Mouse (Mus musculus) hindbrain, postnatal 0 days (tissue): Measurements from ENCODE around the gene Scd4. TPM values are rescaled to one million over a fixed set of nuclear protein-coding genes. Genes with fewer than 3 reads are reported as not detected.
"Not testable (repeated sequence)": the region's sequence is repeated elsewhere in the genome, so short reads cannot be mapped to it uniquely, and the experiment has no call there.

ENCODE experiments used
- ATAC-seq: fragments of 200-750 bp; cut with Nextera tagmentation; 2 replicates; pipeline ENCODE4 v1.8.0; 2017; ENCODE audit warnings: mild to moderate bottlenecking, moderate TSS enrichment, moderate library complexity
- DNase-seq: peaks from one replicate; pipeline ENCODE4 v3.0.0-alpha.2; 2015; ENCODE audit warnings: low spot score
- H3K27ac ChIP-seq: fragments of 300-500 bp; sonication (generic); 2 replicates; pipeline ENCODE4 v1.5.1; 2014; ENCODE audit warnings: mild to moderate bottlenecking
- H3K27me3 ChIP-seq: fragments of 300-500 bp; sonication (generic); 2 replicates; pipeline ENCODE4 v1.6.1; 2014; ENCODE audit warnings: low read length, mixed read lengths; ENCODE audit not compliant: insufficient read depth
- H3K36me3 ChIP-seq: fragments of 300-500 bp; sonication (generic); 2 replicates; pipeline ENCODE4 v1.6.1; 2014; ENCODE audit warnings: low read length, mixed read lengths; ENCODE audit not compliant: insufficient read depth
- H3K4me1 ChIP-seq: fragments of 300-500 bp; sonication (generic); 2 replicates; pipeline ENCODE4 v1.6.1; 2014; ENCODE audit warnings: antibody characterized with exemption, low read length, mixed read lengths; ENCODE audit not compliant: insufficient read depth
- H3K4me2 ChIP-seq: fragments of 300-500 bp; sonication (generic); 2 replicates; pipeline ENCODE4 v1.6.1; 2014; ENCODE audit warnings: low read depth, mild to moderate bottlenecking, low read length, moderate library complexity, mixed read lengths
- H3K4me3 ChIP-seq: fragments of 300-500 bp; sonication (generic); 2 replicates; pipeline ENCODE4 v1.5.1; 2014; ENCODE audit warnings: low read length
- H3K9ac ChIP-seq: fragments of 300-500 bp; sonication (generic); replicated peaks from 2 replicates; pipeline ENCODE4 v1.6.1; 2014; ENCODE audit warnings: mild to moderate bottlenecking, low read length, moderate library complexity, mixed read lengths
- H3K9me3 ChIP-seq: fragments of 300-500 bp; sonication (generic); 2 replicates; pipeline ENCODE4 v1.6.1; 2016; ENCODE audit warnings: low read length, mixed read lengths
- CTCF ChIP-seq: IDR thresholded peaks from 2 replicates; pipeline ENCODE4 v1.5.1; 2016; ENCODE audit warnings: antibody characterized with exemption, control low read depth, low read depth
- WGBS: fragments of 180-500 bp; shearing (Covaris S2); extraction: QIAGEN DNeasy Blood & Tissue Kit; methylation state at CpG from one replicate; pipeline ENCODE4 v1.1.7; 2014; 5-methylcytosine and 5-hydroxymethylcytosine counted together
- polyA plus RNA-seq: library from polyadenylated mRNA; unstranded; fragments of >200 nt; fragmentation: Nextera tagmentation; extraction: Ambion mirVana; gene quantifications from 2 replicates; pipeline ENCODE4 v1.2.1, GENCODE M21; 2015
- total RNA-seq: library from RNA; depleted of rRNA; stranded (reverse); fragments of >200 nt; gene quantifications from 2 replicates; pipeline ENCODE4 v1.2.3, GENCODE M21; 2014

Gene Scd4
- total and polyA plus RNA-seq, 2 experiments from 2014 or later: 0.09 to 0.84 TPM

DNA sequence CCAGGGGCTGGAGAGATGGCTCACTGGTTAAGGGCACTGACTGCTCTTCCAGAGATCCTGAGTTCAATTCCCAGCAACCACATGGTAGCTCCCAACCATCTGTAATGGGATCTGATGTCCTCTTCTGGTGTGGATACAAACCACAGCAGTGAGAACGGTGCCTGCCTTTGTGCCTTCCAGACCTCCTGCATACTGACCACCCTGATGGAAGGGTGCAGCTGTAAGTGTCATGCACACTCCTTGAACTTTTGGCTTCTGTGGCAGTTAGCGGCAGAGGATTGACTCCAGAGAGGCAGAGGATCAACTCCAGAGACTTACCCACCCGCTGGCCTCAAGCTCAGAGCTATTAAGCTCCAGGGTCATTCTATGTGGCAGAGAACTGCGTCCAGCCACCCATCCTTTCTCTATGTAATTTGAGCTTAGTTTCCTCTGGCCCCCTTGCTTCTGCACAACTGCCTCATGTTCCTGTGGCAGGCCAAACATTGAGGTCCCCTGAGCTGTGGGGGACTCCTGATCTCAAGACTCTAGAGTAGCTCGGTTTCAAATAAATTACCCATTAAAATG lies 16.1 kb upstream of the Scd4 start:
- ATAC-seq: no peak
- 74% methylated on average over 5 of the region's 5 CpGs for WGBS
- H3K27ac ChIP-seq: no peak overlapping the region
- no peak for TF ChIP-seq CTCF
- H3K9ac ChIP-seq: no peak overlapping the region
- H3K4me2 ChIP-seq: no peak overlapping the region
- no peaks in the 10 kb centered on the region for H3K9me3 ChIP-seq
- H3K4me3 ChIP-seq: no peak overlapping the region
- DNase-seq: no peak
- H3K4me1 ChIP-seq: peaks cover 3% of the 10 kb centered on the region; the same call in 1 of the 2 replicates
- no peaks in the 10 kb centered on the region for H3K27me3 ChIP-seq
- H3K36me3 ChIP-seq: no peaks in the 10 kb centered on the region

DNA sequence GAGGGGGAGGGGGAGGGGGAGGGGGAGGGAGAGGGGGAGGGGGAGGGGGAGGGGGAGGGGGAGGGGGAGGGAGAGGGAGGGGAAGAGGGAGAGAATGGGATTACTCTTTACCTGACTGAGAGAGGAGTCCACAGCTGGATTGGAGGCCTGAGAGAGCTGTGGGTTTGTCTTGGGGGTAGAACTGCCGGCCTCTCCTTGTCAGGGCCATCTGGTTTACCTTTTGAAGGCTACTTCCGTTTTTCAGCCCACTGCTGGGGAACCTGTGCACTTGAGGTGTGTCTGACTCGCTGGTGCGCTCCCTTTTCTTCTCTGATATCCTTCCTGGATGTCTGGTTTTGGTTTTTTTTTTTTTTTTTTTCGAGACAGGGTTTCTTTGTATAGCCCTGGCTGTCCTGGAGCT lies 15.5 kb upstream of the Scd4 start:
- H3K27me3 ChIP-seq: no peaks in the 10 kb centered on the region
- TF ChIP-seq CTCF: no peak
- H3K4me3 ChIP-seq: no peak overlapping the region
- peaks cover 3% of the 10 kb centered on the region; the same call in 1 of the 2 replicates for H3K4me1 ChIP-seq
- no peak overlapping the region for H3K4me2 ChIP-seq
- no peaks in the 10 kb centered on the region for H3K36me3 ChIP-seq
- no peak overlapping the region for H3K27ac ChIP-seq
- 71% methylated on average over 5 of the region's 5 CpGs for WGBS
- no peaks in the 10 kb centered on the region for H3K9me3 ChIP-seq
- no peak for DNase-seq
- no peak overlapping the region for H3K9ac ChIP-seq
- no peak for ATAC-seq

DNA sequence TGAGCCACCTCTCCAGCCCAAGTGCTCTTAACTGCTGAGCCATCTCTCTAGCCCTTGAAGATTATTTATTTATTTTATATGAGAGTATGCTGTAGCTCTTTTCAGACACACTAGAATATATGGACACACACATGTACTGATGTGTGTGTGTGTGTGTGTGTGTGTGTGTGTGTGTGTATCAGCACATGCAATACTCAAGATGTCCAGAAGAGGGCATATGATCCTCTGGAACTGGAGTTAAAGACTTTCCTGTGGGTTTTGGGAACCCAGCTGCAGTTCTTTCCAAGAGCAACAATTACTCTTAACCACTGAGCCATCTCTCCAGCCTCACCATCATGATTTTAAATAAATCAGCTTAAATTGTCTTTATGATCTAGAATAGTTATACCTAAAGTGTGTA lies 14.3 kb upstream of the Scd4 start:
- no peaks in the 10 kb centered on the region for H3K27me3 ChIP-seq
- H3K4me1 ChIP-seq: peaks cover 3% of the 10 kb centered on the region; the same call in 1 of the 2 replicates
- TF ChIP-seq CTCF: peak; percentile 45
- no peak for DNase-seq
- no peaks in the 10 kb centered on the region for H3K9me3 ChIP-seq
- no peak overlapping the region for H3K27ac ChIP-seq
- H3K4me2 ChIP-seq: no peak overlapping the region
- H3K4me3 ChIP-seq: no peak overlapping the region
- H3K9ac ChIP-seq: no peak overlapping the region
- no peaks in the 10 kb centered on the region for H3K36me3 ChIP-seq
- ATAC-seq: no peak

DNA sequence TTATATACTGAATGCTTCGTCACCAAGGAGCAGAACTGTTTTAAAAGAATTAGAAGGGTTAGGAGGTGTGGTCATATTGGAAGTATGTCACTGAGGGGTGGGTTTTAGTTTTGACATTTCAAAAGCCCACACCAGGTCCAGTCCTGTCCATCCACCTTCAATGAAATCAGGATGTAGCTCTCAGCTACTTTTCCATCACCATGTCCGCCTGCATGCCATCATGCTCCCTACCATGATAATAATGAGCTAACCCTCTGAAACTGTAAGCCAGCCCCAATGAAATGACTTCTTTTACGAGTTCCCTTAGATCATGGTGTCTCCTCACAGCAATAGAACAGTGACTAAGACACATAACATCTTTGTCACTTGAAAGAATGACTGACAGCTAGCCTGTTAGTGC lies 12.6 kb upstream of the Scd4 start:
- 84% methylated on average over 3 of the region's 3 CpGs for WGBS
- Histone ChIP-seq H3K4me1 (no peaks in the 10 kb centered on the region), H3K9ac (no peak overlapping the region), H3K36me3 (no peaks in the 10 kb centered on the region), H3K4me3 (no peak overlapping the region), H3K27ac (no peak overlapping the region), H3K4me2 (no peak overlapping the region), H3K27me3 (no peaks in the 10 kb centered on the region), H3K9me3 (no peaks in the 10 kb centered on the region)
- DNase-seq: no peak
- no peak for TF ChIP-seq CTCF
- no peak for ATAC-seq

DNA sequence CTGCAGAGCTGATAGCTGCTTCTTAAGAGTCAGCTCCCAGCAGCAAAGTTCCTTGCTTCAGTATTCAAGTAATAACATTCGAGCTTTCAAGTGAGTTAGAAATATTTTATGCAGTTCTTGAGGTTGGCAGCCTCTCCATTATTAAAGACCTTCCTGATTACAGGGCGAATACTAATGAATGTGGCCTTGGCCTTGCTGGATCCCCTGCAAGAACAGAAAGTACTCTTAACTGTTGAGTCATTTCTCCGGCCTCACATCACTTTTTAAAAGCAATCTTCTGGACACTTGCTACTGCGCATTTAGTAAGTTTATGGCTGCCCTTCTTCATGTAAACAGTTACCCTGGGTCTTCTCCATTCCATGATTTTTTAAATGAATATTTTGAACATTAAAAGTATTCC lies 11.7 kb upstream of the Scd4 start:
- H3K36me3 ChIP-seq: no peaks in the 10 kb centered on the region
- no peak overlapping the region for H3K4me3 ChIP-seq
- no peak for ATAC-seq
- 78% methylated on average over 4 of the region's 4 CpGs for WGBS
- no peak for DNase-seq
- H3K27me3 ChIP-seq: no peaks in the 10 kb centered on the region
- no peaks in the 10 kb centered on the region for H3K4me1 ChIP-seq
- H3K27ac ChIP-seq: no peak overlapping the region
- TF ChIP-seq CTCF: no peak
- H3K9ac ChIP-seq: no peak overlapping the region
- no peaks in the 10 kb centered on the region for H3K9me3 ChIP-seq
- no peak overlapping the region for H3K4me2 ChIP-seq

DNA sequence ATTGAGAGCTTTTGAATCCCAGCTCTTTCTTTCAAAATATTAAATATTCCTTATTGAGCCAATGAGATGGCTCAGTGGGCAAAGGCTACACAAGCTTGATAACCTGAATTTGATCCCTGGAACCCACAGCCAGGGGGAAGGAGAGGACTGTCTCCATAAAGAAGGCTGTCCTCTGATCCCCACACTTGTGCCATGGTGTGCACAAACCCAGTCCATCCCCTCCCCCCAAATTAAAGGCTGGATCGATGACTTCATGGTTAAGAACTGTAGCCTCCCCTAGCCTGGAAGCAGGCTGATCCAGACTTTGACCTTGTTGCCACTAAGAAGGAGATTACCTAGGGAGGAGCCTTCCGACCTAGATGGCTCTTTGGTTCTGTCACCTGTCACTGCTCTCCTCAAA lies 11.3 kb upstream of the Scd4 start:
- ATAC-seq: no peak
- DNase-seq: no peak
- TF ChIP-seq CTCF: no peak
- Histone ChIP-seq H3K27me3 (no peaks in the 10 kb centered on the region), H3K36me3 (no peaks in the 10 kb centered on the region), H3K4me2 (no peak overlapping the region), H3K4me3 (no peak overlapping the region), H3K9ac (no peak overlapping the region), H3K4me1 (no peaks in the 10 kb centered on the region), H3K9me3 (no peaks in the 10 kb centered on the region), H3K27ac (no peak overlapping the region)
- WGBS: 83% methylated on average over 2 of the region's 2 CpGs

DNA sequence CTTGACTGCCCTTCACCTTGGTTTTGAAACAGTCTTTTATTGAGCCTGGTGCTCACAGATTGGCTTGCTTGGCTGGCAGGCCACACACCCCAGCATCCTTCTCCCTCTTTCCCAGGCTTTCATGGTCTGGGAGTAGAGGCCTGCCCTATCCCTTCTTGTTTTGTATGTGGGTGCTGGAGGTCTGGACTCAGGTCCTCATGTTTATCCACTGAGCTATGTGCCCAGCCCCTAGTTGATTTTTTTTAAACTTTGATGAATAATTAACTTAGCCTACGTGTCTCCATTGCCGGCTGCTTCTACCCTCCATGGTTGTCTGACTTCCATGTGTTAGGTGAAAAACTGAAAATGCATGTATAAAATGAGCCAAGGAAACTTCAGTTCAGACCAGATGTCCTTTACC lies 3.3 kb upstream of the Scd4 start:
- no peaks in the 10 kb centered on the region for H3K36me3 ChIP-seq
- no peaks in the 10 kb centered on the region for H3K27me3 ChIP-seq
- H3K27ac ChIP-seq: no peak overlapping the region
- no peak overlapping the region for H3K4me3 ChIP-seq
- no peak for TF ChIP-seq CTCF
- ATAC-seq: no peak
- H3K9me3 ChIP-seq: no peaks in the 10 kb centered on the region
- no peak overlapping the region for H3K9ac ChIP-seq
- DNase-seq: no peak
- H3K4me2 ChIP-seq: no peak overlapping the region
- no peaks in the 10 kb centered on the region for H3K4me1 ChIP-seq
- WGBS: 91% methylated on average over 2 of the region's 2 CpGs

DNA sequence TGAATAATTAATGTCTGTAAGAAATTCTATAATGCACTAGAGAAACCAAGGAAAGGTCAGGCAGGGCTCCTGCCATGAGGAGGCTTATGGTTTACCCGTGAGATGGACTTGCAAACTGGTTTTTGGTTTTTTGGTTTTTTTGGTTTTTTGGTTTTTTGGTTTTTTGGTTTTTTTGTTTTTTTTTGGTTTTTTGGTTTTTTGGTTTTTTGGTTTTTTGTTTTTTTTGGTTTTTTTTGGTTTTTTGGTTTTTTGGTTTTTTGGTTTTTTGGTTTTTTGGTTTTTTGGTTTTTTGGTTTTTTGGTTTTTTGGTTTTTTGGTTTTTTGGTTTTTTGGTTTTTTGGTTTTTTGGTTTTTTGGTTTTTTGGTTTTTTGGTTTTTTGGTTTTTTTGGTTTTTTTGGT lies 1.8 kb upstream of the Scd4 start:
- not testable (repeated sequence) for ATAC-seq, H3K4me1 ChIP-seq, H3K4me2 ChIP-seq, H3K36me3 ChIP-seq, H3K9ac ChIP-seq, H3K4me3 ChIP-seq, H3K27ac ChIP-seq, H3K27me3 ChIP-seq, H3K9me3 ChIP-seq, DNase-seq
- WGBS: 100% methylated on average over 1 of the region's 1 CpGs
